Mouse (Mus musculus) myocyte (in vitro differentiated cells): Measurements from ENCODE around the gene Atp13a1.

Experiments
- CEBPB ChIP-seq: IDR thresholded peaks from 2 replicates; pipeline ENCODE4 v1.6.1; 2011; ENCODE audit warnings: mild to moderate bottlenecking, moderate library complexity; ENCODE audit not compliant: poor library complexity, insufficient read depth, severe bottlenecking
- E2F4 ChIP-seq: IDR thresholded peaks from one replicate; pipeline ENCODE4 v1.6.1; 2011; ENCODE audit warnings: mild to moderate bottlenecking, control low read depth, moderate library complexity; ENCODE audit not compliant: insufficient read depth
- MAX ChIP-seq: IDR thresholded peaks from one replicate; pipeline ENCODE4 v1.6.1; 2011; ENCODE audit warnings: low read depth, mild to moderate bottlenecking, control low read depth
- MYOD1 ChIP-seq, 3 experiments: IDR thresholded peaks; one replicate each; pipeline ENCODE4 v1.6.1; 2011; ENCODE audit warnings: control low read depth in 2 of 3, low read depth in 2 of 3, mild to moderate bottlenecking in 2 of 3, moderate library complexity in 1 of 3; ENCODE audit not compliant: insufficient read length in 2 of 3, control insufficient read depth in 1 of 3
- MYOG ChIP-seq, 3 experiments: IDR thresholded peaks; one replicate each; pipeline ENCODE4 v1.6.1; 2011; ENCODE audit warnings: control low read depth in 2 of 3, low read depth in 2 of 3, mild to moderate bottlenecking in 2 of 3; ENCODE audit not compliant: insufficient read length in 2 of 3, control insufficient read depth in 1 of 3, insufficient read depth in 1 of 3
- POLR2A ChIP-seq: IDR thresholded peaks from one replicate; pipeline ENCODE4 v1.6.1; 2011; ENCODE audit warnings: low read depth, mild to moderate bottlenecking, control low read depth, moderate library complexity; ENCODE audit not compliant: insufficient read length
- POLR2AphosphoS2 ChIP-seq: IDR thresholded peaks from one replicate; pipeline ENCODE4 v1.6.1; 2011; ENCODE audit warnings: low read depth, control low read depth; ENCODE audit not compliant: insufficient read length
- REST ChIP-seq: IDR thresholded peaks from one replicate; pipeline ENCODE4 v1.6.1; 2011; ENCODE audit warnings: mild to moderate bottlenecking, control low read depth, moderate library complexity; ENCODE audit not compliant: insufficient read depth, insufficient read length
- SRF ChIP-seq: IDR thresholded peaks from one replicate; pipeline ENCODE4 v1.6.1; 2011; ENCODE audit warnings: low read depth; ENCODE audit not compliant: control insufficient read depth, insufficient read length
- TCF12 ChIP-seq: IDR thresholded peaks from one replicate; pipeline ENCODE4 v1.6.1; 2011; ENCODE audit warnings: mild to moderate bottlenecking, control low read depth; ENCODE audit not compliant: poor library complexity, insufficient read depth, severe bottlenecking
- USF1 ChIP-seq: IDR thresholded peaks from one replicate; pipeline ENCODE4 v1.6.1; 2011; ENCODE audit warnings: low read depth, mild to moderate bottlenecking, control low read depth, moderate library complexity

GRCm38 (mm10) chr8:69796721-69797345 lies 5.9 kb downstream of the Atp13a1 start:
- TF ChIP-seq E2F4 (no peak), POLR2A (no peak), MAX (no peak), TCF12 (no peak), SRF (no peak), POLR2AphosphoS2 (no peak), USF1 (no peak), CEBPB (no peak), MYOD1 (IDR thresholded peaks at IDR 0.05; ENCODE audit: control insufficient read depth in 1 of 3, insufficient read length in 2 of 3, low read depth in 2 of 3) (no peak), REST (no peak), MYOG (IDR thresholded peaks at IDR 0.05; ENCODE audit: control insufficient read depth in 1 of 3, insufficient read depth in 1 of 3, insufficient read length in 2 of 3, low read depth in 2 of 3) (no peak)
